In genomic region chr11:100191820-100192219, GRCm38 (mm10) we compare ENCODE assay signal across 35 mouse cellular contexts. TPM values are rescaled to one million over a fixed set of nuclear protein-coding genes. Genes with fewer than 3 reads are reported as not detected.
"Had no signal": no experiment of that assay in that cellular context is flagged by ENCODE, and none has a peak within 500 bp of the region (broad histone marks: within the 10 kb centered on the region; RNA-seq: fewer than 3 reads in every experiment).

No protein-coding gene starts in this region.

- ATAC-seq: liver, embryonic 12.5 days; liver, postnatal 0 days; lung, postnatal 0 days; midbrain, embryonic 13.5 days; midbrain, embryonic 15.5 days; midbrain, embryonic 16.5 days had no signal

- DNase-seq: left cerebral cortex, postnatal 4 days; liver; liver, embryonic 13.5 days; liver, postnatal 0 days; lung, adult 18-20 months; lung, adult 2 months; lung, embryonic 14.5 days; lung, postnatal 10 days; lung, postnatal 14 days; lung, postnatal 36 days; lung, postnatal 4 days; midbrain, embryonic 14.5 days had no signal

RNA-seq across cellular contexts. Expression of gene Krt9, which starts 1.2 kb away (rescaled TPM):
- polyA plus RNA-seq: limb, embryonic 10.5 days; limb, embryonic 12.5 days; limb, embryonic 13.5 days; liver, adult 2 months; liver, embryonic 11.5 days; liver, embryonic 12.5 days; liver, embryonic 13.5 days; liver, embryonic 14.5 days; liver, embryonic 15.5 days; liver, embryonic 16.5 days; liver, postnatal 0 days; lung, adult 2 months; lung, embryonic 14.5 days; lung, embryonic 15.5 days; lung, embryonic 16.5 days; lung, postnatal 0 days; macrophage; midbrain, embryonic 10.5 days; midbrain, embryonic 11.5 days; midbrain, embryonic 12.5 days; midbrain, embryonic 13.5 days; midbrain, embryonic 14.5 days; midbrain, embryonic 15.5 days; midbrain, embryonic 16.5 days; midbrain, postnatal 0 days; myocyte; neural tube, embryonic 11.5 days had no signal

RNA-seq across cellular contexts. Expression of gene Krt14, which starts 15.5 kb away (rescaled TPM):
- polyA plus RNA-seq: liver, adult 2 months; lung, embryonic 14.5 days; macrophage; midbrain, embryonic 14.5 days had no signal

RNA-seq across cellular contexts. Expression of gene Krt19, which starts 43.4 kb away (rescaled TPM):
- polyA plus RNA-seq: macrophage had no signal

RNA-seq across cellular contexts. Expression of gene Krt15, which starts 56.1 kb away (rescaled TPM):
- polyA plus RNA-seq: liver, adult 2 months; macrophage; midbrain, embryonic 14.5 days had no signal

RNA-seq across cellular contexts. Expression of gene Krt16, which starts 56.9 kb away (rescaled TPM):
- polyA plus RNA-seq: limb, embryonic 10.5 days; limb, embryonic 11.5 days; limb, embryonic 12.5 days; liver, adult 2 months; liver, embryonic 11.5 days; liver, embryonic 12.5 days; liver, embryonic 13.5 days; liver, embryonic 14.5 days; liver, embryonic 15.5 days; liver, embryonic 16.5 days; liver, postnatal 0 days; lung, embryonic 14.5 days; lung, embryonic 15.5 days; lung, embryonic 16.5 days; lung, postnatal 0 days; macrophage; midbrain, embryonic 10.5 days; midbrain, embryonic 11.5 days; midbrain, embryonic 12.5 days; midbrain, embryonic 13.5 days; midbrain, embryonic 14.5 days; midbrain, embryonic 15.5 days; midbrain, embryonic 16.5 days; midbrain, postnatal 0 days; neural tube, embryonic 11.5 days had no signal
